Mouse (Mus musculus) cortical plate, adult 2 months (tissue): ENCODE data around the gene Olfr478.

ENCODE experiments used
- CTCF ChIP-seq: fragments of 200-500 bp; IDR thresholded peaks from 2 replicates; pipeline ENCODE4 v1.5.1; 2011; ENCODE audit warnings: mild to moderate bottlenecking, control low read depth, low read length; ENCODE audit not compliant: insufficient read depth; ENCODE audit errors: extremely low read depth
- POLR2A ChIP-seq: fragments of 200-500 bp; IDR thresholded peaks from 2 replicates; pipeline ENCODE4 v1.6.1; 2011; ENCODE audit warnings: mild to moderate bottlenecking, low read length, control low read depth; ENCODE audit not compliant: insufficient read depth; ENCODE audit errors: extremely low read depth

GRCm38 (mm10) chr7:107986393-107986792, 47.4 kb downstream of the Olfr478 start, which contains the start of gene Olfr477:
- TF ChIP-seq POLR2A (no peak), CTCF (no peak)
